Mouse (Mus musculus): ENCODE results near the gene Sema4d. TPM values are rescaled to one million over a fixed set of nuclear protein-coding genes. Genes with fewer than 3 reads are reported as not detected.

Sema4d gene
- total and polyA plus RNA-seq, 3 experiments: 12.8 to 67.1 (median 16.7) TPM

DNA sequence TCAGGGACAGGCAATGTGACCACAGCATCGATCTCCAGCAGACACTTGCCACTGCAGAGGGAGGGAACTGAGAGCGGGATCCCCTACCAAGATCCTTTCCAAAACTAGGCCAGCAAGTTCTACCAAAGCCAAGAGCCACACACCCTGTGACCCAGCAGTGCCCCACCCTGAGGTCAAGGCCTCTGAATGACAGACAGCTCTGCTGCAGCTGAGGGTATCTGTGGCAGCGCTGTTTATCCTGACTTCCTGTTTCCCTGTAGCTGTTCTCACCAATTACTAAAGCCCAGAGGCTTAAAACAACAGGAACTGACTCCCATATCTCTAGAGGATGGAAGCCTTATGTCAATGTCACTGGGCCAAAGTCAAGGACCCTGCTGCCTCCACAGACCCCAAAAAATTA lies 37.0 kb downstream of the Sema4d start:
- peak overlapping the region in 1 of 3 experiments; percentile 26 for H3K4me3 ChIP-seq (replicated peaks in 1 of 3; ENCODE audit: low read depth in 2 of 3, low read length in 2 of 3, poor library complexity in 1 of 3)
- dilution Hi-C loops (cut with MboI; ENCODE audit: extremely low pct_ligation_motif_present, extremely low pct_unique_long_range_greater_than_20kb, low sequenced_read_pairs): no loop called here
- H3K9me3 ChIP-seq (replicated peaks; ENCODE audit: low read length): no peaks in the 10 kb centered on the region
- no peaks in the 10 kb centered on the region for H3K27me3 ChIP-seq (replicated peaks)
- H3K27ac ChIP-seq (ENCODE audit: insufficient read depth, low read depth): peak overlapping the region; percentile 29; the same call in 1 of the 2 replicates
- no peak for TF ChIP-seq HCFC1 (IDR thresholded peaks at IDR 0.05; ENCODE audit: low read depth, low read length)
- TF ChIP-seq MYC (IDR thresholded peaks at IDR 0.05; ENCODE audit: low read depth, low read length): no peak
- TF ChIP-seq EP300 (IDR thresholded peaks at IDR 0.05; ENCODE audit: low read length): peak; percentile 15; the same call in 1 of the 2 replicates
- 0 out of 2 replicates have a peak, but pooled peaks have one; percentile 31 for TF ChIP-seq POLR2A (IDR thresholded peaks at IDR 0.05; ENCODE audit: low read depth, low read length)
- TF ChIP-seq ELF1 (IDR thresholded peaks at IDR 0.05; ENCODE audit: low read depth, low read length): peak; percentile 70
- TF ChIP-seq IRF4 (IDR thresholded peaks at IDR 0.05; ENCODE audit: low read depth, low read length): 0 out of 2 replicates have a peak, but pooled peaks have one; percentile 18
- 0 out of 2 replicates have a peak, but pooled peaks have one; percentile 22 for TF ChIP-seq ETS1 (conservative IDR thresholded peaks at IDR 0.05; ENCODE audit: low read depth, low read length)
- no peak; the same call in 1 of the 2 replicates for TF ChIP-seq RAD21 (IDR thresholded peaks at IDR 0.05; ENCODE audit: low read depth, low read length)
- no peak for TF ChIP-seq CHD2 (IDR thresholded peaks at IDR 0.05; ENCODE audit: low read length)
- DNase-seq (ENCODE audit: extremely low read depth): no peak
- H3K4me2 ChIP-seq (ENCODE audit: insufficient read depth, low read depth, poor library complexity, severe bottlenecking): no peak overlapping the region
- H3K4me1 ChIP-seq (ENCODE audit: control insufficient read depth in 1 of 2, insufficient read depth in 2 of 2): peaks cover 50 to 80% of the 10 kb centered on the region in 2 experiments
- no peak overlapping the region for H3K9ac ChIP-seq (ENCODE audit: insufficient read depth, low read depth)
- peaks cover 0 to 43% of the 10 kb centered on the region in 2 experiments for H3K36me3 ChIP-seq (replicated peaks in 1 of 2; ENCODE audit: control insufficient read depth in 1 of 2, insufficient read depth in 1 of 2, low read length in 1 of 2)
- H3K79me2 ChIP-seq (replicated peaks; ENCODE audit: control insufficient read depth, extremely low read depth, insufficient read depth, poor library complexity, severe bottlenecking): peaks cover 5% of the 10 kb centered on the region; the same call in 1 of the 2 replicates
- in situ Hi-C loops (cut with MboI; ENCODE audit: low pct_ligation_motif_present, low pct_unique_long_range_greater_than_20kb, low sequenced_read_pairs): no loop called here

DNA sequence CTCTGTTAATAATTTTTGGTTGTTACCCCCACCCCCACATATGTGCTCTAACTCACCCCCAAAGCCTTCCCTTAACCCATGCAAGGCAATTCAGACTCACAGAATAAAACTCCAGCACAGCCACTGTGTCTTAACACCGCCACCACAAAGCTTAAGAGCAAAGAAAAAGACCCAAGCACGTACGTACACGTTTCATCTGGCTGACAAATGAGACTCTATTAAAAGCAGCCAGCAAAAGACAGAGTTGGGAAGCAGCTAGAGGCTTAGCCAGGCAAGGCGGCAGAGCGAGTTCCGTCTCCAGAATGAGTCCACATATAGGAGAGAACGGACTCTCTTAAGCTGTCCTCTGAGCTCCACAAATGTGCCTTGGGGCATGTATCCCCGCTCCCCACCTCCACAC lies 37.5 kb downstream of the Sema4d start:
- peaks cover 5% of the 10 kb centered on the region; the same call in 1 of the 2 replicates for H3K79me2 ChIP-seq (replicated peaks; ENCODE audit: control insufficient read depth, extremely low read depth, insufficient read depth, poor library complexity, severe bottlenecking)
- no peaks in the 10 kb centered on the region for H3K27me3 ChIP-seq (replicated peaks)
- H3K27ac ChIP-seq (ENCODE audit: insufficient read depth, low read depth): peak overlapping the region; percentile 29; the same call in 1 of the 2 replicates
- peaks cover 53 to 86% of the 10 kb centered on the region in 2 experiments for H3K4me1 ChIP-seq (ENCODE audit: control insufficient read depth in 1 of 2, insufficient read depth in 2 of 2)
- in situ Hi-C loops (cut with MboI; ENCODE audit: low pct_ligation_motif_present, low pct_unique_long_range_greater_than_20kb, low sequenced_read_pairs): no loop called here
- H3K4me3 ChIP-seq (replicated peaks in 1 of 3; ENCODE audit: low read depth in 2 of 3, low read length in 2 of 3, poor library complexity in 1 of 3): peak overlapping the region in 1 of 3 experiments; percentile 26
- no peak for DNase-seq (ENCODE audit: extremely low read depth)
- H3K9ac ChIP-seq (ENCODE audit: insufficient read depth, low read depth): no peak overlapping the region
- H3K4me2 ChIP-seq (ENCODE audit: insufficient read depth, low read depth, poor library complexity, severe bottlenecking): no peak overlapping the region
- H3K9me3 ChIP-seq (replicated peaks; ENCODE audit: low read length): no peaks in the 10 kb centered on the region
- peaks cover 0 to 40% of the 10 kb centered on the region in 2 experiments for H3K36me3 ChIP-seq (replicated peaks in 1 of 2; ENCODE audit: control insufficient read depth in 1 of 2, insufficient read depth in 1 of 2, low read length in 1 of 2)
- dilution Hi-C loops (cut with MboI; ENCODE audit: extremely low pct_ligation_motif_present, extremely low pct_unique_long_range_greater_than_20kb, low sequenced_read_pairs): no loop called here
- TF ChIP-seq RAD21 (IDR thresholded peaks at IDR 0.05; ENCODE audit: low read depth, low read length): no peak
- TF ChIP-seq CHD1 (IDR thresholded peaks at IDR 0.05; ENCODE audit: low read depth, low read length): no peak
- no peak for TF ChIP-seq TCF12 (IDR thresholded peaks at IDR 0.05; ENCODE audit: low read depth, low read length)
- TF ChIP-seq USF1 (IDR thresholded peaks at IDR 0.05; ENCODE audit: low read depth, low read length): no peak
- no peak for TF ChIP-seq ETS1 (conservative IDR thresholded peaks at IDR 0.05; ENCODE audit: low read depth, low read length)
- no peak for TF ChIP-seq MYC (IDR thresholded peaks at IDR 0.05; ENCODE audit: low read depth, low read length)
- no peak for TF ChIP-seq GABPA (IDR thresholded peaks at IDR 0.05; ENCODE audit: insufficient replicate concordance, low read depth, low read length)
- no peak for TF ChIP-seq SIN3A (IDR thresholded peaks at IDR 0.05; ENCODE audit: low read length)
- no peak for TF ChIP-seq MAX (IDR thresholded peaks at IDR 0.05; ENCODE audit: low read length)
- TF ChIP-seq EP300 (IDR thresholded peaks at IDR 0.05; ENCODE audit: low read length): no peak
- TF ChIP-seq POLR2A (IDR thresholded peaks at IDR 0.05; ENCODE audit: low read depth, low read length): no peak
- no peak for TF ChIP-seq SMC3 (IDR thresholded peaks at IDR 0.05; ENCODE audit: low read depth, low read length)

All from CH12.LX (cell line).